Mouse (Mus musculus) layer of hippocampus, adult 9-11 months (tissue): ENCODE data around the gene Fn1.

Experiments used
- DNase-seq: peaks from one replicate; pipeline ENCODE4 v3.0.0; 2022

The Fn1 gene

GRCm38 (mm10) chr1:71594268-71594667 lies 58.7 kb downstream of the Fn1 start:
- DNase-seq: no peak

GRCm38 (mm10) chr1:71593184-71593583 lies 59.8 kb downstream of the Fn1 start:
- no peak for DNase-seq

DNA sequence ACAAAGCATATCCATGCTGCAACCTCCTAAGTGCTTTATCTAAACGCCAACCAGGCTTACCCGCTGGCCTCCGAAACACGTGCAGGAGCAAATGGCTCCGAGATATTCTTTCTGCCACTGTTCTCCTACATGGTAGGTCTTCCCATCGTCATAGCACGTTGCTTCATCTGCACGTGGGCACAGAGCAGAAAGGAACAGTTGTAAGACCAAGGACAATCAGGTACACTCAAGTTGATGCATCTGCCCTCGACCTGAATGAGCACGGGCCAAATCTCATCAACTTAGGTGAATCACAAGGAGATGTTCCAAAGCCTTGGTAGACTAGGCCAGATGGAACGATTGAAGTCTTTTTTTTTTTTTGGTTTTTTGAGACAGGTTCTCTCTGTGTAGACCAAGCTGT lies 63.0 kb downstream of the Fn1 start:
- no peak for DNase-seq

- DNase-seq: no peak
These were observed 66.3 kb downstream of the Fn1 start for GRCm38 (mm10) chr1:71586658-71587057.

- no peak for DNase-seq
These were observed 69.1 kb downstream of the Fn1 start for GRCm38 (mm10) chr1:71583900-71584299.

DNA sequence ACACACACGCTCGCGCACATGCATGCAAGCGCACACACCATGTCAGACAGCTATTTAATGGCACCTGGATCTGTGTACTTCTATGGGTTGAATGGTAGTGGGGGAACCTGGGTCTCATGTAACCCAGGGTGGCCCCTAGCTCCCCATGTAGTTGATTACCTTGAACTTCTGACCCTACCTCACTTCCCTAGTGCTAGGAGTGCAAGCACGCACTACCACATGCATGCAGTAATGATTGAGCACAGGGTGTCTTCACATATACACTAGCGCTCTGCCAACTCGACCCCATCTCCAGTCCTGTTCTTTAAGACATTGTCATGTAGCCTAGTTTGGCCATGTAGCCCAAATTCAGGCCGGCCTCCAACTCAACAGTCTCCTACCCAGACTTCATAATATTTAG lies 69.7 kb downstream of the Fn1 start:
- DNase-seq: no peak

DNA sequence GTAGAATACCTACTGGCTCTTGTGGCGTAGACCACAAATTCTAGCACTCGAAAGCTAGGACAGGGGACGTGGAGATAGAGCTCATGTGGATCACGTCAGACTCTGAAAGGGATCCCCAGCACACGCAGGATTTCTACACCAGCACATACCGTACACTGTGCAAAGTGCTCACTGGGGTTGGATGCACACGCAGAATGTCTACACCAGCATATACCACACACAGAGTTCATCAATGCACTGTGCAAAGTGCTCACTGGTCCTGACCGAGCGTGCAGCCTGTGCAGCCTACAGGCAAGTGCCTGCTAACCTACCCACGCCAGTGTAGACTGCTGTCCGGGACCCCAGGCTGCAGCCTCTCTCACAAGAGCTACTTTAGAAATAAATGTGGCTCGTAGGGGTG lies 72.6 kb downstream of the Fn1 start:
- no peak for DNase-seq

GRCm38 (mm10) chr1:71579526-71579925 lies 73.5 kb downstream of the Fn1 start:
- DNase-seq: no peak

- no peak for DNase-seq
These were observed 76.2 kb downstream of the Fn1 start for GRCm38 (mm10) chr1:71576837-71577236.

- peak; percentile 13 for DNase-seq
These were observed 77.0 kb downstream of the Fn1 start for GRCm38 (mm10) chr1:71575987-71576386.

GRCm38 (mm10) chr1:71570116-71570515 lies 82.9 kb downstream of the Fn1 start:
- DNase-seq: no peak

DNA sequence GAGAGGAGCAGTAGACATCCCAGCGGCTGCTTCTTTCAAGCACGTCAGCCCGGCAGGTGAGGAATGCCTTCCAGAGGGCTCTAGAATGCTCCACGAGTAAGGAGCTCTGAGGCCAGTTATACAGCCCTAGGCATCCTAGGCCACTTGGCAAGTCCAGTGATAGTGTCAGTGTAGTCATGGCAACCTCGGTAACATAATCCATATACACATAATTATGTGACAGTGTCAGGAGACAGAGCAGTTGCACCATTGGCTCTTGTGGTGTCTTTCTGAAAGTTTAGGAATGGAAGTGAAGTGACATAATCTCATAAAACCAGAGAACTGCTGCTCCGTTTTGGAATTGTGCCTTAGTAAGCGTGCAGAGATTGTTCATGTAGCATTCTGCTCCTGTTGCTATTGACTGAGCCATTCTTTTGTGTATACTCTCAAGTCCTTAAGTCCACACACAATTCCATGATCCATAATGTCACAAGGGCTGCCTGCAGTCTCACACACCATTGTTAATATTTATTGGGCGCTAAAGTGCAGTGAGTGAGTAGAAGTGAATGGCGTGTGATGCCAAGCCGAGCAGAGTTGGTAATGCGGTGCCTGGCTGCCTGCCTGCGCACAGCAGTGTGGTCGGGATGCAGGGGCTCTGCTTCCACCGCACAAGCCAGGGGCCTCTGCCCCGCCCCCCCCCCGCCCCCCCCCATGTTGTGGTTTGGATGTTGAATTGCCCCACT lies 85.0 kb downstream of the Fn1 start:
- DNase-seq: no peak

DNA sequence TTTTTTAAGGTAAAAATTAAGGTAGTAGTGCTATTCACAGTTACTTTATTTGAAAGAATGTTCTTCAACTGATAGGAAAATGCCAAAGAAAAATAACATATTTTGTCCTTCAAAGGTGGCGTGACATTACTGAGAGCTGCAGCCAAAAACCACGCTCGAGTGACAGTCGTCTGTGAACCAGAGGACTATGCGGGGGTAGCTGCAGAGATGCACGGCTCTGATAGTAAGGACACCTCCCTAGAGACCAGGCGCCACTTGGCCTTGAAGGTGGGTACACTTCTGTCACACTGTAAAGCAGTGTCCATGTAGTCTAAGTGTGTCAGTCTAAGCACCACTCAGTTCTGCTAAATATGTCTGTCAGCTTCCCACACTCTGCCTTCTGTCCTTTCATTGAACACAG lies 88.7 kb downstream of the Fn1 start:
- no peak for DNase-seq

DNA sequence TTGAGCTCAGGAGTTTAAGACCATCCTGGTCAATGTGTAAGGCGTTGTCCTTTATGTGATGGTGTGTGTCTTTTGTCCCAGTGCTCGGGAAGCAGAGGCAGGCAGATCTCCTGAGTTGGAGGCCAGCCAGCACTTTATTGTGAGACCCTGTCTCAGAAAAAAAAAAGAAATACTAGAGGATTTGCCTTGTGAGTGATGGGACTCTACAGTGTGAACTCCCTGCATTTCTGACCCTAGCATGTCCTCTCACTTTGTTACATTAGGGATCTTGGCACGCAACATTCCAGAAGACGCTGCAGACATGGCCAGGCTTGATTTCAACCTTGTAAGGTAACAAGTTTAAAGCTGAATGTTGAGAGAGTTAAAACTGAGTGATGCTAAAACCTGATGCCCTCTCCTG lies 92.4 kb downstream of the Fn1 start:
- DNase-seq: no peak

DNA sequence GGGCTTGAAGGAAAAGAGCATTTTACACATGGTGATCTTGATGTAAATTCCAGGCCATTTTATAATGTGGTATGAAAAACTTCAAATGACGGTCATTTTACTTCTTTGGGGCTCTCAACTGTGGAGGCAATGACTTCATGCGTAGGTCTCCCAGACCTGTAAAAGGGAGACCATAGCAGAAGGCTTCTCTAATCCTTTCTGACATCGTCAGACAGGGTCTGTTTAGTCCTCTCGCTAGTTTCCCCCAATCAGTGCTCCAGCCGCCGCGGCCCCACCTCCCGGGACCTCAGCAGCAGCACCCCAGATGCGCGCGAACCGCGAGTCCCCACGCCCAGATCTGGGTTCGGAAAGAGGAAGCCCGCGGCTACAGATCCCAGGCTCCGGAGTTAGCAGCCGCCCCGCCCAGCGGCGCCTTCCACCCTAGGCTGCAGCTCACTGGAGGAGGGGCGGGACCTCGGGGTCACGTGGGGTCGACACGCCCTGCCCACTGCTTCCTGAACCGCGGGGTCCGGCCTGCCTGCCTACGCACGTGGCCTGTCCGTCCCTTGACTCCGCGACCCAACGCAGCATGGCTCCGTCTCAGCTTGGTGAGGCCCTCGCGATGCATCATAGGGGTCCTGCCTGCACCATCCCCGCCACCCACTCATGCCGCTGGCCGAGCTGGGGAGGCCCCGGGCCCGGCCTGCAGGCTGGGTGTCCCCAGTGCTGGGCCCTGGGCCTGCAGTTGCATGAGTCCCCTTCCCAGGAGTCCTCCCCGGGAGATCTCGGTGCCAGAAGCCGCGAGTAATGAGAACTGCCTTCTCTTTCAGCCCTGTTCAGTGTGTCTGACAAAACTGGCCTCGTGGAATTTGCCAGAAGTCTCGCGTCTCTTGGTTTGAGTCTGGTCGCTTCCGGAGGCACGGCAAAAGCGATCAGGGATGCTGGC lies 96.0 kb downstream of the Fn1 start, which contains the start of gene Atic:
Gene Atic (plus strand): TSS at position 463 of the 925 bp plus-strand sequence.
- DNase-seq: peak; percentile 90

DNA sequence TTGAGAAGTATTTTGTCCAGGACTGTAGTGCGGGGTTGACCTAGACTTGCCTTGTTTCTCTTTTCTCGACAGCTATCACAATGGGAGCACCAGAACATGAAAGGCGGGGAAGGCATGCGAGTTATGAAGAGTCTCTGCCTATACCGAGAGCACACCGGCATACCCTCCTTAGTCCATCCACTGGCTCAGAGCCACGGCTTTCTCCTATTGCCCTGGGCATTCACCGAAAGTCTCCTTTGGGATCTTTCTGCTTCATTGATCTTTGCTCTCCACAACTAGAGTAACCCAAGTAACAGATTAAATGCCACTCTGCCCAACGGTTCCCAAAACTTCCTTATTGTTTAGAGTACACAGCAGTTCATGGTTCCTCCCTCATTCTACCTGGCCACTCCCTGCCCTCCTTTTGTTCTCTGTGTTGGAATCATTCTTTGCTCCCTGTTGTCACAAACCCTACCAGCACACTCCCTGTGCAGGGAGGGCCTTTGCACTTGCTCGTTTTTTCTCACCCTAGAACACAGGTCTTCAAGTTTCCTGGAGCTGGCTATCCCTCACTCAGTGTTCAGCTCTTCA lies 102.3 kb downstream of the Fn1 start:
- DNase-seq: no peak

- no peak for DNase-seq
These were observed 112.6 kb downstream of the Fn1 start for GRCm38 (mm10) chr1:71540437-71540836.

- DNase-seq: no peak
These were observed 113.4 kb downstream of the Fn1 start for GRCm38 (mm10) chr1:71539641-71540040.
